Mouse (Mus musculus): ENCODE data around the gene Cast. TPM values are rescaled to one million over a fixed set of nuclear protein-coding genes. Genes with fewer than 3 reads are reported as not detected.

The Cast gene
- polyA plus RNA-seq, 1 experiment from 2014 or later: 5.3 TPM

- peak overlapping the region; percentile 43 for H3K4me3 ChIP-seq
- ATAC-seq: peak; percentile 98
- no peaks in the 10 kb centered on the region for H3K9me3 ChIP-seq (replicated peaks)
- WGBS: 0% methylated on average over 21 of the region's 21 CpGs
- no peaks in the 10 kb centered on the region for H3K4me1 ChIP-seq
- no peaks in the 10 kb centered on the region for H3K36me3 ChIP-seq (ENCODE audit: poor library complexity, severe bottlenecking)
- peak overlapping the region; percentile 65 for H3K4me2 ChIP-seq
- no peak overlapping the region for H3K27ac ChIP-seq
- peak overlapping the region; percentile 48 for H3K9ac ChIP-seq
- H3K27me3 ChIP-seq: no peaks in the 10 kb centered on the region
These were observed 38.1 kb downstream of the Cast start for GRCm38 (mm10) chr13:74770480-74770879.

- no peaks in the 10 kb centered on the region for H3K9me3 ChIP-seq (replicated peaks)
- no peaks in the 10 kb centered on the region for H3K27me3 ChIP-seq
- no peak for ATAC-seq
- H3K4me2 ChIP-seq: peak overlapping the region; percentile 65
- peak overlapping the region; percentile 43 for H3K4me3 ChIP-seq
- H3K4me1 ChIP-seq: no peaks in the 10 kb centered on the region
- WGBS: 11% methylated on average over 7 of the region's 8 CpGs
- H3K36me3 ChIP-seq (ENCODE audit: poor library complexity, severe bottlenecking): no peaks in the 10 kb centered on the region
- no peak overlapping the region for H3K27ac ChIP-seq
- 0 out of 2 replicates have a peak overlapping the region, but pooled peaks have one; percentile 48 for H3K9ac ChIP-seq
These were observed 38.7 kb downstream of the Cast start for GRCm38 (mm10) chr13:74769871-74770270.

GRCm38 (mm10) chr13:74767186-74767585 is 41.4 kb downstream of the Cast start:
- no peak overlapping the region for H3K27ac ChIP-seq
- WGBS: 77% methylated on average over 2 of the region's 2 CpGs
- ATAC-seq: no peak

GRCm38 (mm10) chr13:74762741-74763140 is 45.9 kb downstream of the Cast start:
- Histone ChIP-seq H3K9me3 (replicated peaks) (no peaks in the 10 kb centered on the region), H3K4me2 (no peak overlapping the region), H3K4me1 (no peaks in the 10 kb centered on the region), H3K4me3 (no peak overlapping the region), H3K27me3 (no peaks in the 10 kb centered on the region), H3K27ac (no peak overlapping the region), H3K36me3 (ENCODE audit: poor library complexity, severe bottlenecking) (no peaks in the 10 kb centered on the region), H3K9ac (no peak overlapping the region)
- no peak for ATAC-seq
- WGBS: 98% methylated on average over 1 of the region's 1 CpGs

More at GRCm38 (mm10) chr13:74767186-74767585, 41.4 kb downstream of the Cast start:
- no peak overlapping the region for H3K4me2 ChIP-seq
- H3K9me3 ChIP-seq (replicated peaks): no peaks in the 10 kb centered on the region
- H3K36me3 ChIP-seq (ENCODE audit: poor library complexity, severe bottlenecking): no peaks in the 10 kb centered on the region
- no peak overlapping the region for H3K9ac ChIP-seq
- H3K4me1 ChIP-seq: no peaks in the 10 kb centered on the region
- no peaks in the 10 kb centered on the region for H3K27me3 ChIP-seq
- H3K4me3 ChIP-seq: no peak overlapping the region

- H3K9ac ChIP-seq: no peak overlapping the region
- no peaks in the 10 kb centered on the region for H3K9me3 ChIP-seq (replicated peaks)
- H3K27me3 ChIP-seq: no peaks in the 10 kb centered on the region
- WGBS: 84% methylated on average over 1 of the region's 1 CpGs
- H3K4me3 ChIP-seq: no peak overlapping the region
- no peak overlapping the region for H3K27ac ChIP-seq
- H3K36me3 ChIP-seq (ENCODE audit: poor library complexity, severe bottlenecking): no peaks in the 10 kb centered on the region
- no peaks in the 10 kb centered on the region for H3K4me1 ChIP-seq
- H3K4me2 ChIP-seq: no peak overlapping the region
- ATAC-seq: no peak
These were observed 49.5 kb downstream of the Cast start for GRCm38 (mm10) chr13:74759152-74759551.

GRCm38 (mm10) chr13:74743219-74743618 is 65.4 kb downstream of the Cast start:
- no peaks in the 10 kb centered on the region for H3K36me3 ChIP-seq (ENCODE audit: poor library complexity, severe bottlenecking)
- 66% methylated on average over 5 of the region's 5 CpGs for WGBS

GRCm38 (mm10) chr13:74736396-74736795 is 72.2 kb downstream of the Cast start:
- H3K9ac ChIP-seq: no peak overlapping the region
- H3K4me2 ChIP-seq: no peak overlapping the region
- H3K9me3 ChIP-seq (replicated peaks): no peaks in the 10 kb centered on the region
- H3K4me3 ChIP-seq: no peak overlapping the region
- H3K36me3 ChIP-seq (ENCODE audit: poor library complexity, severe bottlenecking): no peaks in the 10 kb centered on the region
- no peaks in the 10 kb centered on the region for H3K27me3 ChIP-seq
- no peak for ATAC-seq
- 91% methylated on average over 2 of the region's 2 CpGs for WGBS
- no peaks in the 10 kb centered on the region for H3K4me1 ChIP-seq
- no peak overlapping the region for H3K27ac ChIP-seq

More at GRCm38 (mm10) chr13:74743219-74743618, 65.4 kb downstream of the Cast start:
- Histone ChIP-seq H3K9me3 (replicated peaks) (no peaks in the 10 kb centered on the region), H3K4me1 (no peaks in the 10 kb centered on the region), H3K27ac (no peak overlapping the region), H3K4me3 (no peak overlapping the region), H3K9ac (no peak overlapping the region), H3K27me3 (no peaks in the 10 kb centered on the region), H3K4me2 (no peak overlapping the region)
- no peak for ATAC-seq

- H3K9me3 ChIP-seq (replicated peaks): no peaks in the 10 kb centered on the region
- H3K4me2 ChIP-seq: no peak overlapping the region
- no peak overlapping the region for H3K9ac ChIP-seq
- H3K36me3 ChIP-seq (ENCODE audit: poor library complexity, severe bottlenecking): no peaks in the 10 kb centered on the region
- no peaks in the 10 kb centered on the region for H3K4me1 ChIP-seq
- H3K27me3 ChIP-seq: no peaks in the 10 kb centered on the region
- H3K4me3 ChIP-seq: no peak overlapping the region
- H3K27ac ChIP-seq: no peak overlapping the region
- WGBS: 92% methylated on average over 5 of the region's 5 CpGs
- no peak for ATAC-seq
These were observed 72.8 kb downstream of the Cast start for GRCm38 (mm10) chr13:74735834-74736233.

- no peak for ATAC-seq
- WGBS: 89% methylated on average over 4 of the region's 4 CpGs
These were observed 74.9 kb downstream of the Cast start for GRCm38 (mm10) chr13:74733726-74734125.

GRCm38 (mm10) chr13:74719002-74719401 is 89.6 kb downstream of the Cast start:
- Histone ChIP-seq H3K9ac (no peak overlapping the region), H3K36me3 (ENCODE audit: poor library complexity, severe bottlenecking) (no peaks in the 10 kb centered on the region), H3K4me3 (no peak overlapping the region), H3K4me2 (no peak overlapping the region), H3K27ac (no peak overlapping the region), H3K27me3 (no peaks in the 10 kb centered on the region), H3K4me1 (no peaks in the 10 kb centered on the region), H3K9me3 (replicated peaks) (no peaks in the 10 kb centered on the region)
- 66% methylated on average over 2 of the region's 2 CpGs for WGBS
- no peak for ATAC-seq

More at GRCm38 (mm10) chr13:74733726-74734125, 74.9 kb downstream of the Cast start:
- Histone ChIP-seq H3K4me2 (no peak overlapping the region), H3K27ac (no peak overlapping the region), H3K4me1 (no peaks in the 10 kb centered on the region), H3K9me3 (replicated peaks) (no peaks in the 10 kb centered on the region), H3K27me3 (no peaks in the 10 kb centered on the region), H3K4me3 (no peak overlapping the region), H3K36me3 (ENCODE audit: poor library complexity, severe bottlenecking) (no peaks in the 10 kb centered on the region), H3K9ac (no peak overlapping the region)

GRCm38 (mm10) chr13:74696225-74696624 is 112.4 kb downstream of the Cast start:
- H3K27me3 ChIP-seq: no peaks in the 10 kb centered on the region
- H3K4me2 ChIP-seq: no peak overlapping the region
- H3K9me3 ChIP-seq (replicated peaks): no peaks in the 10 kb centered on the region
- 53% methylated on average over 3 of the region's 3 CpGs for WGBS
- no peak for ATAC-seq
- no peak overlapping the region for H3K4me3 ChIP-seq
- H3K27ac ChIP-seq: no peak overlapping the region
- no peaks in the 10 kb centered on the region for H3K36me3 ChIP-seq (ENCODE audit: poor library complexity, severe bottlenecking)
- no peak overlapping the region for H3K9ac ChIP-seq
- H3K4me1 ChIP-seq: no peaks in the 10 kb centered on the region

- no peak for ATAC-seq
- Histone ChIP-seq H3K4me3 (no peak overlapping the region), H3K4me2 (no peak overlapping the region), H3K27ac (no peak overlapping the region), H3K9me3 (replicated peaks) (no peaks in the 10 kb centered on the region), H3K36me3 (ENCODE audit: poor library complexity, severe bottlenecking) (no peaks in the 10 kb centered on the region), H3K27me3 (no peaks in the 10 kb centered on the region), H3K4me1 (no peaks in the 10 kb centered on the region), H3K9ac (no peak overlapping the region)
- 87% methylated on average over 5 of the region's 5 CpGs for WGBS
These were observed 113.0 kb downstream of the Cast start for GRCm38 (mm10) chr13:74695497-74696193.
